Mouse (Mus musculus) CH12F3 (cell line): ENCODE results near the gene Tmed11.
"Not testable (repeated sequence)": the region's sequence is repeated elsewhere in the genome, so short reads cannot be mapped to it uniquely, and the experiment has no call there.

Source experiments
- in situ Hi-C: fragments of 300-500 bp; cut with MboI; formaldehyde crosslinking; loops from 2 replicates; pipeline ENCODE4 v1.14.3; 2020; ENCODE audit warnings: low sequenced_read_pairs

Gene Tmed11

DNA sequence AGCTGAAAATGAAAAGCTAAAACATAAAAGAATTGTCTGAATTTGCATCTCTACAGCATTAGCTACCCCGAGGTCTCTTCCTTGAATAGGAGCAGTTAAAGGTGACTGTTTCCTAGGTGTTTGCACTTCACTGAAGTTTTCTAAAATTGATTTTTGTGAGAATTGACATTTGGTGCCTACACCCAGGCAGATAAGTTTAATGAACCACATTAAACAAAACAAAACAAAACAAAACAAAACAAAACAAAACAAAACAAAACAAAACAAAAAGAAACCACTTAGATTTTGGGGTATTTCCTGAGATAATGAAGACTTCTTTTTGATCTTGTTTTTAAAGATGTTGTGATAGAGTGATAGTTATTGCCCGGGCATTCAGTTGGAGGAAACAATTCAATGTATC lies at the start of gene Tmed11:
Gene Tmed11 (minus strand): TSS at position 101 of the 400 bp plus-strand sequence.
- in situ Hi-C loops = not testable (repeated sequence)

DNA sequence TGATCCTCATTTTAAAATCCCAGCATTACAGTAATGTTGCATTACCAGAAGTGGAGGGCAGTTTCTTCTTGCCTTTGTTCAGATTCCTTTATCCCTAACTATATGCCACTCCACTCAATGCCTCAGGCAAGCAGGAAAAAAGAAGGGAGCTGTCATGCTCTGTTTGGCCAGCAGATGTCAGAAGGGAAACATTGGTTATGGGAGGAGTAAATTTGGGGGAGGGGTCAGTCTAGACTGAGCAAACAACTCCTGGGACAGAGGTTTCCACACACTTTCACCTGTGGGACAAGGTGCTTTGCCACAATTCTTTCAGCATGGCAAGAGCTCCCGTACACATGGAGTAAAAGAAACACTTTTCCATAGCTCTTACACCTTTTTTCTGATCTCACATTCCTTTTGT lies 41.0 kb upstream of the Tmed11 start:
- in situ Hi-C loops = no loop called here

GRCm38 (mm10) chr5:108823276-108823675 lies 28.1 kb upstream of the Tmed11 start:
- in situ Hi-C loops = no loop called here

DNA sequence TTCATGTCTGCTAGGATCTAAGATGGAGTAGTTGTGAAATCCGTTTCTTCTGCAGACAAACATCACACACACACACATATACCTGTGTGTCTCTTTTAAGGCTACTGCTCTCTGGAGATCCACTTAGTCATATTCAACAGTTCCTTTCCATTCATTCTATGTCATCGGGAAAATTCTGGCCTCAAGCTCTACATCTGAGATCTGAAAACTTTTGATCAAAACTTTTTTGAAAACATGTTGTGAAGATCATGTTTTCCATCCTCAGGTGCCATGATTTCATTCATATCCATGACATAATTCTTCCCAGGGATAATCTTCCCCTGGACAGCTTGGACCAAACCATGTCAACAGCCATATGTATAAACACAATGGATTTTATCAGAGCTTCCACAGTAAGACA lies 13.6 kb upstream of the Tmed11 start, which contains the start of gene Vmn2r8:
Gene Vmn2r8 (minus strand): TSS at position 101 of the 400 bp plus-strand sequence.
- in situ Hi-C loops = not testable (repeated sequence)

- in situ Hi-C loops = no loop called here
Observed at GRCm38 (mm10) chr5:108803646-108804045, 8.5 kb upstream of the Tmed11 start.

GRCm38 (mm10) chr5:108790385-108790784 lies 4.8 kb downstream of the Tmed11 start:
- in situ Hi-C loops = not testable (repeated sequence)

- in situ Hi-C loops = no loop called here
Observed at GRCm38 (mm10) chr5:108774630-108775306, 20.4 kb downstream of the Tmed11 start, which contains the start of gene Rnf212. TSS of gene Rnf212 (minus strand) at chr5:108774982.

GRCm38 (mm10) chr5:108760002-108760401 lies 35.2 kb downstream of the Tmed11 start:
- in situ Hi-C loops = no loop called here

DNA sequence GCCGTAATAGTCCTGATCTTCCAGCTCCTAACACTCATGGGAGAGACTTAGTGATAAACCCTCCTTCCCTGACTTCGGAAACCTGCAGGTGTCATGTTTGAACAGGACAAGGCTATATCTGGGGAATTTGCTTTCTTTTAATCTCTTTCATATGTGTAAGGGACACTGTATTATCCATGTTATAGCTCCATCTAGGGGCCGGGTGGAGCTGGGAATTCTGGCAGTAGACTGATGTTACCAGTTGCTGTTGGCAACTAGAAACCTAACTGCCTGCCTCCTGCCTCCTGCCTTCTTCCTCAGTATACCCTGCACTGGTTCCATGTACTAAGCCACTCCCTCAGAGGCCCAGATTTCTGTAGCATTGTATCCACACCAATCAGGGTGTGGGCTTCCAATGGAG lies 36.8 kb downstream of the Tmed11 start:
- in situ Hi-C loops = no loop called here

- in situ Hi-C loops = not testable (repeated sequence)
Observed at GRCm38 (mm10) chr5:108751258-108751657, 43.9 kb downstream of the Tmed11 start.

DNA sequence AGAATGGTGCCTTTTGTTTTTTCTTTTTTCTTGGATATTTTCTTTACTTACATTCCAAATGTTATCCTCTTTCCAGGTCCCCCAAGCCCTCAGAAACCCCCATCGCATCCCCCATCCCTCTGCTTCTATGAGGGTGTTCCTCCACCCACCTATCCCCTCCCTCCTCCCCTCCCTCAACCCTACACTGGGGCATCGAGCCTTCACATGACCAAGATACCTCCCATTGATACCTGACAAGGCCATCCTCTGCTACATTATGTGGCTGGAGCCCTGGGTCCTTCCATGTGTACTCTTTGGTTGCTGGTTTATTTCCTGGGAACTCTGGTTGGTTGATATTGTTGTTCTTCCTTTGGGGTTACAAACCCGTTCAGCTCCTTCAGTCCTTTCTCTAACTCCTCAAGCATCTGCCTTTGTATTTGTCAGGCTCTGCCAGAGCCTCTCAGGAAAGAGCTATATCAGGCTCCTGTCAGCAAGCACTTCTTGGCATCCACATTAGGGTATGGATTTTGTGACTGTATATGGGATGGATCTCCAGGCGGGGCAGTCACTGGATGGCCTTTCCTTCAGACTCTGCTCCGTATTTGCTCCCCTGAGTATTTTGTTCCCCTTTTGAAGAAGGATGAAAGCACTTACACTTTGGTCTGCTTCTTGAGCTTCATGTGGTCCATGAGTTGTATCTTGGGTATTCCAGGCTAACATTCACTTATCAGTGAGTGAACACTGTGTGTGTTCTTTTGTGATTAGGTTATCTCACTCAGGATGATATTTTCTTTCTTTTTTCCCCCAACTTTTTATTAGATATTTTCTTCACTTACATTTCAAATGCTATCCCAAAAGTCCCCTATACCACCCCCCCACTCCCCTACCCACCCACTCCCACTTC lies 44.6 kb downstream of the Tmed11 start:
- in situ Hi-C loops = no loop called here

DNA sequence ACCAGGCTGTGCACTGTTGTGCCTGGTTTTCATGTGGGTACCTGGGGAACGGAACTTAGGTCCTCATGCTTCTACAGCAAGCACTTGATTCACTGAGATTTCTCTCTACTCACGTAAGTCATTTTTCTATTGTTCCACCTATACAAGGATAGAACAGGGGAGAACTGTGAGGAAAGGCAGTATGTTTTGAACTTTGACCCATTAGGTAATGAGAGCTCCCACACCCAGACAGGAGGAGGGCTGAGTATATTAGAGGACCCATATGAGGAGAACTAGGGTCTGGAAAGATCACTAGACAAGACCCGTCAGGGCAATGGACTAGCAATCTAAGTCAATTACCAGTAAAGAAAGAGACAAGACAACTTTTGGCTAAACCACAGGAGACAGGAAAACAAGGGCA lies 50.5 kb downstream of the Tmed11 start:
- in situ Hi-C loops = no loop called here

GRCm38 (mm10) chr5:108743856-108744255 lies 51.3 kb downstream of the Tmed11 start:
- in situ Hi-C loops = no loop called here

GRCm38 (mm10) chr5:108742596-108742995 lies 52.6 kb downstream of the Tmed11 start:
- in situ Hi-C loops = no loop called here

- in situ Hi-C loops = no loop called here
Observed at GRCm38 (mm10) chr5:108741844-108742243, 53.3 kb downstream of the Tmed11 start.

DNA sequence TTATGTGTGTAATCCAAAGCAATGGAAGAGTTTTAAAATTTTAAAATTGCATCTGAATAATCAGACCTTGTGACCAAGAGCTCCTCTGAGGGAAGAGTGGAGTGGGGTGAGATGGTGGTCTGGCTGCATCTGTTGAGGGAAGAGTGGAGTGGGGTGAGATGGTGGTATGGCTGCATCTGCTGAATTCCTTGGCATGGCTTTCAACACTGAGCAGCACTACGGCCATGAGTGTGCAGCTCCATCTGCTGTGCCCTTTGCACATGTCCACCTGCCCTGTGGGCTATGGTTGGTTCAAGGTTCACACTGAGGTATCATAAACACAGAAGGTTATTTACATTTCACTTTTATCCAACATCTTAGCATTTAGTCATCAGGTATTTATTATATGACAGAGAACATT lies 67.7 kb downstream of the Tmed11 start:
- in situ Hi-C loops = no loop called here
